Mouse (Mus musculus) lung, postnatal 0 days (tissue): ENCODE results near the gene Cnot8.

Experiments used
- CTCF ChIP-seq: IDR thresholded peaks from 2 replicates; pipeline ENCODE4 v1.5.1; 2016; ENCODE audit warnings: antibody characterized with exemption, mild to moderate bottlenecking
- EP300 ChIP-seq: IDR thresholded peaks from 2 replicates; pipeline ENCODE4 v1.6.1; 2016; ENCODE audit warnings: antibody characterized with exemption, mild to moderate bottlenecking, control low read depth

- TF ChIP-seq CTCF = no peak
- TF ChIP-seq EP300 = no peak
These were observed 51.5 kb downstream of the Cnot8 start for GRCm38 (mm10) chr11:58155458-58155857.
